Mouse (Mus musculus) CH12.LX (cell line): Measurements from ENCODE around the gene Smad6. TPM values are rescaled to one million over a fixed set of nuclear protein-coding genes. Genes with fewer than 3 reads are reported as not detected.

ENCODE experiments used
- DNase-seq: peaks from one replicate; pipeline ENCODE4 v3.0.0-alpha.2; 2013; ENCODE audit errors: extremely low read depth
- H3K27ac ChIP-seq: 2 replicates; pipeline ENCODE4 v1.5.1; 2012; ENCODE audit warnings: low read depth, mild to moderate bottlenecking, control low read depth, moderate library complexity; ENCODE audit not compliant: insufficient read depth
- H3K27me3 ChIP-seq: replicated peaks from 2 replicates; pipeline ENCODE3; 2012; ENCODE audit warnings: inconsistent platforms
- H3K36me3 ChIP-seq, 2 experiments: replicated peaks in 1 of 2; 2 replicates each; pipeline versions ENCODE3 to v1.6.1; 2012; ENCODE audit warnings: inconsistent platforms in 1 of 2, low read length in 1 of 2, mild to moderate bottlenecking in 1 of 2, mixed read lengths in 1 of 2, moderate library complexity in 1 of 2; ENCODE audit not compliant: control insufficient read depth in 1 of 2, insufficient read depth in 1 of 2
- H3K4me1 ChIP-seq, 2 experiments: 2 replicates each; pipeline ENCODE4 v1.6.1; 2012; ENCODE audit warnings: inconsistent platforms in 1 of 2, moderate library complexity in 1 of 2; ENCODE audit not compliant: insufficient read depth in 2 of 2, control insufficient read depth in 1 of 2
- H3K4me2 ChIP-seq: 2 replicates; pipeline ENCODE4 v1.6.1; 2012; ENCODE audit warnings: low read depth, mild to moderate bottlenecking, control low read depth; ENCODE audit not compliant: poor library complexity, insufficient read depth, severe bottlenecking
- H3K4me3 ChIP-seq, 3 experiments: fragments of 150-350 bp in 1 of 3; sonication (generic) in 1 of 3; replicated peaks in 1 of 3; 2 replicates each; pipeline versions ENCODE3 to v1.5.1; 2011 to 2012; ENCODE audit warnings: low read depth in 2 of 3, low read length in 2 of 3, mild to moderate bottlenecking in 2 of 3, moderate library complexity in 2 of 3, control low read depth in 1 of 3, improper control_type of control experiment in 1 of 3, inconsistent platforms in 1 of 3, mixed read lengths in 1 of 3; ENCODE audit not compliant: poor library complexity in 1 of 3
- H3K79me2 ChIP-seq: replicated peaks from 2 replicates; pipeline ENCODE4 v1.6.1; 2012; ENCODE audit warnings: mild to moderate bottlenecking, moderate library complexity; ENCODE audit not compliant: control insufficient read depth, poor library complexity, insufficient read depth, severe bottlenecking; ENCODE audit errors: extremely low read depth
- H3K9ac ChIP-seq: 2 replicates; pipeline ENCODE4 v1.6.1; 2012; ENCODE audit warnings: low read depth, mild to moderate bottlenecking, control low read depth, moderate library complexity; ENCODE audit not compliant: insufficient read depth
- H3K9me3 ChIP-seq: replicated peaks from 2 replicates; pipeline ENCODE3; 2012; ENCODE audit warnings: low read length, inconsistent platforms, mixed read lengths
- EP300 ChIP-seq: IDR thresholded peaks from 2 replicates; pipeline ENCODE4 v1.6.1; 2011; ENCODE audit warnings: low read length, improper control_type of control experiment
- KAT2A ChIP-seq: IDR thresholded peaks from 2 replicates; pipeline ENCODE4 v1.6.1; 2012; ENCODE audit warnings: low read length, improper control_type of control experiment, inconsistent platforms; ENCODE audit not compliant: insufficient replicate concordance
- MAFK ChIP-seq: IDR thresholded peaks from 2 replicates; pipeline ENCODE4 v1.6.1; 2011; ENCODE audit warnings: low read length, improper control_type of control experiment; ENCODE audit not compliant: insufficient replicate concordance
- MAX ChIP-seq: IDR thresholded peaks from 2 replicates; pipeline ENCODE4 v1.6.1; 2011; ENCODE audit warnings: low read length, improper control_type of control experiment
- MEF2A ChIP-seq: IDR thresholded peaks from 2 replicates; pipeline ENCODE4 v1.6.1; 2014; ENCODE audit warnings: low read depth, mild to moderate bottlenecking, inconsistent platforms, low read length, improper control_type of control experiment, borderline replicate concordance
- MXI1 ChIP-seq: IDR thresholded peaks from 2 replicates; pipeline ENCODE4 v1.6.1; 2011; ENCODE audit warnings: mild to moderate bottlenecking, low read depth, low read length, improper control_type of control experiment
- MYC ChIP-seq: IDR thresholded peaks from 2 replicates; pipeline ENCODE4 v1.6.1; 2011; ENCODE audit warnings: low read depth, mild to moderate bottlenecking, improper control_type of control experiment, low read length
- NELFE ChIP-seq: IDR thresholded peaks from 2 replicates; pipeline ENCODE4 v1.6.1; 2011; ENCODE audit warnings: low read depth, low read length, improper control_type of control experiment
- POLR2A ChIP-seq: IDR thresholded peaks from 2 replicates; pipeline ENCODE4 v1.6.1; 2011; ENCODE audit warnings: low read depth, mild to moderate bottlenecking, improper control_type of control experiment, low read length
- RAD21 ChIP-seq: IDR thresholded peaks from 2 replicates; pipeline ENCODE4 v1.6.1; 2011; ENCODE audit warnings: low read depth, mild to moderate bottlenecking, low read length, improper control_type of control experiment, moderate library complexity
- RCOR1 ChIP-seq: conservative IDR thresholded peaks from 2 replicates; pipeline ENCODE4 v1.6.1; 2012; ENCODE audit warnings: low read depth, mild to moderate bottlenecking, inconsistent platforms, low read length, improper control_type of control experiment
- SIN3A ChIP-seq: IDR thresholded peaks from 2 replicates; pipeline ENCODE4 v1.6.1; 2012; ENCODE audit warnings: low read length, improper control_type of control experiment, inconsistent platforms
- SMC3 ChIP-seq: IDR thresholded peaks from 2 replicates; pipeline ENCODE4 v1.6.1; 2011; ENCODE audit warnings: low read depth, low read length, improper control_type of control experiment
- TCF12 ChIP-seq: IDR thresholded peaks from 2 replicates; pipeline ENCODE4 v1.6.1; 2014; ENCODE audit warnings: low read depth, mild to moderate bottlenecking, inconsistent platforms, low read length, improper control_type of control experiment
- USF2 ChIP-seq: conservative IDR thresholded peaks from 2 replicates; pipeline ENCODE4 v1.6.1; 2011; ENCODE audit warnings: low read depth, low read length, improper control_type of control experiment
- ZNF384 ChIP-seq: IDR thresholded peaks from 2 replicates; pipeline ENCODE4 v1.6.1; 2012; ENCODE audit warnings: low read depth, low read length, improper control_type of control experiment, inconsistent platforms
- dilution Hi-C: fragments of 300-500 bp; cut with MboI; formaldehyde crosslinking; loops from 2 replicates; pipeline ENCODE4 v1.14.3; 2020; ENCODE audit warnings: low sequenced_read_pairs; ENCODE audit not compliant: extremely low pct_unique_long_range_greater_than_20kb, extremely low pct_ligation_motif_present
- in situ Hi-C: fragments of 300-500 bp; cut with MboI; formaldehyde crosslinking; loops from 3 replicates; pipeline ENCODE4 v1.14.3; 2019; ENCODE audit warnings: low sequenced_read_pairs, low pct_ligation_motif_present, low pct_unique_long_range_greater_than_20kb, mixed read lengths
- polyA plus RNA-seq: library from polyadenylated mRNA; unstranded; fragments of >175 nt; gene quantifications from 2 replicates; pipeline ENCODE4 v1.2.1, GENCODE M21; 2012; ENCODE audit warnings: low read depth; ENCODE audit not compliant: insufficient read length
- total RNA-seq, 2 experiments: library from RNA; depleted of rRNA; stranded (reverse); fragments of 300-350 nt in 1 of 2; fragments of >200 nt in 1 of 2; gene quantifications; 2 replicates each; pipeline ENCODE4 v1.2.3; 2012 to 2014

Gene Smad6
- total and polyA plus RNA-seq, 3 experiments, result not detected

GRCm38 (mm10) chr9:63961881-63962280 is 60.0 kb downstream of the Smad6 start:
- DNase-seq, result no peak
- in situ Hi-C loops (no loop called here), dilution Hi-C loops (no loop called here)
- Histone ChIP-seq H3K4me3 (no peak overlapping the region), H3K4me1 (no peaks in the 10 kb centered on the region), H3K9ac (no peak overlapping the region), H3K27me3 (peaks cover 6% of the 10 kb centered on the region), H3K4me2 (no peak overlapping the region), H3K9me3 (no peaks in the 10 kb centered on the region), H3K79me2 (no peaks in the 10 kb centered on the region), H3K36me3 (no peaks in the 10 kb centered on the region), H3K27ac (no peak overlapping the region)
- TF ChIP-seq KAT2A (no peak), ZNF384 (no peak)

GRCm38 (mm10) chr9:63960829-63961185 is 61.1 kb downstream of the Smad6 start:
- Histone ChIP-seq H3K79me2 (no peaks in the 10 kb centered on the region), H3K4me2 (no peak overlapping the region), H3K9me3 (no peaks in the 10 kb centered on the region), H3K4me1 (no peaks in the 10 kb centered on the region), H3K4me3 (no peak overlapping the region), H3K27me3 (peaks cover 6% of the 10 kb centered on the region), H3K36me3 (no peaks in the 10 kb centered on the region), H3K9ac (no peak overlapping the region), H3K27ac (no peak overlapping the region)
- no peak for DNase-seq
- TF ChIP-seq MAX (no peak), POLR2A (no peak), RCOR1 (no peak), SMC3 (no peak), KAT2A (no peak), TCF12 (no peak), EP300 (no peak), MAFK (no peak), SIN3A (no peak), USF2 (no peak), MYC (no peak), MEF2A (no peak), MXI1 (no peak), NELFE (no peak), RAD21 (no peak)
- dilution Hi-C loops (no loop called here), in situ Hi-C loops (no loop called here)
